Mouse (Mus musculus) megakaryocyte, embryonic 14.5 days (primary cell): ENCODE measurements around the gene Pum1.

Source experiments
- FLI1 ChIP-seq: IDR thresholded peaks from 2 replicates; pipeline ENCODE4 v1.6.1; 2012; ENCODE audit warnings: low read length, inconsistent platforms, mixed read lengths
- GATA1 ChIP-seq: IDR thresholded peaks from 3 replicates; pipeline ENCODE4 v1.6.1; 2012; ENCODE audit warnings: mixed read lengths, low read length, inconsistent platforms, borderline replicate concordance

DNA sequence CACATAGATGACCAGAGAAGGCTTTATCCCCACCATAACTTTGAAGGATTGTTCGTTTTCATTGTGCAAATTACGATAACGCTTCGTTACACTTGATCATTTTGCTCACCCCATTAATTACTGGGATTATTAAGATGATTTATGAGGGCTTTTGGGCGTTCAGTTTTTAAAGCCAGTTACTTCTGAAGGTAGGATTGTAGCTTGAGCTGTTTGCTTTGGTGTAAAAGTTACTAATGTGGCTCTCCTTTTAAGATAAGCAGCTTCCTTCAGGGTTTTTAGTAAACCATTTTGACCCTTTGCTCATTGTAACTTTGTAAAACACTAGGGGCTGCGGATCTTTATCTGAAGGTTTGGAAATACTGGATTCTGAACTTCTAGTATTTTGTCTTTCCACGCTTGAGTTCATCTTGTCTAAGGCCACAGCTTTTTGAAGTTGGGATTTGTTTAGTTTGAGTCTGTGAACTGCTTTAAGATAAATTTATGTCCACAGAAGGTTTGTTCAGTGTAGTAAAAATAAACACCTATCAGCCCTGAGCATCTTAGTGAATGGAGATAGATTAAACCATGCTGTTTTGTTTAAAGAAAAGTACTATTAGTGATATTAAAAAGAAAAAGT, 1.4 kb downstream of the Pum1 start:
- TF ChIP-seq FLI1, result no peak
- TF ChIP-seq GATA1, result no peak
